Mouse (Mus musculus): ENCODE measurements at regions not wholly inside any gene's neighbourhood (a gene's known extent, or its start where the extent isn't known, plus 50 kb on each side); places are given as distances from the start of the nearest gene placed in this dataset.

- DNase-seq (ENCODE audit: low spot score) = no peak
Observed at GRCm38 (mm10) chr14:85480216-85480615, 1036.9 kb downstream of the Pcdh17 start.

- DNase-seq (ENCODE audit: low spot score) = no peak
Observed at GRCm38 (mm10) chr14:85507419-85508170, 1064.2 kb downstream of the Pcdh17 start.

DNA sequence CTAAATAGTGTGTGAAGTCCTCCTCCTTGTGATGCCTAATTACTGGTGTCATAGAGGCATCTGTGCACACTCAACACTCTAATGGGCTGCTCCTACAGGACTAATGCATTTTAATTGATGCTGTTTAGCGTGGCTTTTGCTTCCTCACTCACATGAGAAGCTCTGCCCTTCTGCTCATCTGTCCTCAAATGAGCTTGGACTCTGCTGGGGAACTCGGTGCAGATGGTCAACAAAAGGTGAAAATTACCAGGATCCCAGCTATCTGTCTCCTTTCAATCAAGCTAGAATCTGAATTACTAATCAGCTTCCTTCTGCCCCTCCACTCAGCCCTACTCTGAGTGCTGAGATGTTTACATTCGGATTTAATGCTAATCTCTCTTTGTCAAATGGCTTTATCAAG lies 1065.2 kb downstream of the Pcdh17 start:
- peak; percentile 34 for DNase-seq (ENCODE audit: low spot score)

Data from embryo, embryonic 10.5 days (tissue).